Mouse (Mus musculus): ENCODE measurements around the gene Arhgap21. TPM values are rescaled to one million over a fixed set of nuclear protein-coding genes. Genes with fewer than 3 reads are reported as not detected.

Gene Arhgap21
- polyA plus RNA-seq, 1 experiment from 2014 or later = 69.4 TPM

DNA sequence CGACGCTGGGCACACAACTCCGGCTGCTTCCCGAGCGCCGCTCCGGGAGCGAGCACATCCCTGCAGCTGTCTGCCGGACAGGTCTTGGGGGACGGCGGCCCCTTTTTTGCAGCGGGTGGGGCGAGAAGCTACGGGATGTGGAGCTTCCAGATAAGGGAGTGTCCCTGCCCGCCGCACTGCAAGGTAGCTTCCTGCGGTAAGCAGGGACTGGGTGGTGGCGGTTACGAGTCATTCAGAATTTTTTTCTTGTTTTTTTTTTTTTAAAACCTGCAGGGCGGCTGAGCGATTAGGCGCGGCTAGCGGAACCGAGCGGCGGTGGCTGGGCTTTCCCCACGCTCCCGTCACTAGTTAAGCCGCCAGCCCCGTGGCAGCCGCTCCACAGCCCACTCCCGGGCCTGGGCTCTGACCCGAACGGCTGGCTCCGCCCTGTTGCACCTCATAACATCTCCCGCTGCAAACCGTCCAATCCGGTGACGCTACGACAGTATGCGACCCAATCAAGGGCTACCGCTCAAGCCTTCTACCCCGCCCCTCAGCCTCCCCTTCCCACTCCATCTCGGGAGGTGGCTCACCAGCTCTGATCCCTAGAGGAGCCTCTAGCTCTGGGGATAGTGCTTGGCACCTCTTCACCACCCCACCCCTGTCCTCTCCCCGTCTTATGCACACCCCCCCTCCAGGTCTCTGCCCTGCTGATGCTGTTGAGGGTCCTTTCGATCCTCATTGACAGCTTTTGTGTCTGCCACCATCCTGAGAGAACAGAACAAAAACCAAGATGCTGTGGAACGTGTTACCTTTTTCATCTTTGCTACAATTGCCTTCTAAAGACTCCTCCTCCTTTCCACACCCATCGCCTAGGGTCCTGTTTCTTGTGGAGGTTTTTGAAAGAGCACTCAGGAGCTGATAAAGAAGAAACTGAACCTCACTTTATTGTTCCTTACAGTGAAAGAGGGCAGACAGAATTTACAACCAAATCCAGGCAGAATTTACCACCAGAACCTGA is 820 bp upstream of the Arhgap21 start:
- peak; percentile 94 for DNase-seq (ENCODE audit: low spot score)
- Histone ChIP-seq H3K9me3 (ENCODE audit: control insufficient read depth, low read length) (no peaks in the 10 kb centered on the region), H3K4me1 (replicated peaks; ENCODE audit: control insufficient read depth, insufficient read depth, low read length) (no peaks in the 10 kb centered on the region), H3K4me3 (ENCODE audit: low read depth, low read length) (peak overlapping the region; percentile 91), H3K27me3 (ENCODE audit: control insufficient read depth, insufficient read depth, low read length) (no peaks in the 10 kb centered on the region), H3K4me2 (replicated peaks; ENCODE audit: low read depth, low read length) (peak overlapping the region; percentile 61), H3K9ac (ENCODE audit: low read depth, low read length) (peak overlapping the region; percentile 100), H3K36me3 (ENCODE audit: control insufficient read depth, insufficient read depth, low read length) (no peaks in the 10 kb centered on the region), H3K27ac (ENCODE audit: low read depth, low read length) (peak overlapping the region; percentile 99)
- ATAC-seq (ENCODE audit: low FRiP score) = peak; percentile 96
- under 1% methylated on average over 48 of the region's 49 CpGs for WGBS

DNA sequence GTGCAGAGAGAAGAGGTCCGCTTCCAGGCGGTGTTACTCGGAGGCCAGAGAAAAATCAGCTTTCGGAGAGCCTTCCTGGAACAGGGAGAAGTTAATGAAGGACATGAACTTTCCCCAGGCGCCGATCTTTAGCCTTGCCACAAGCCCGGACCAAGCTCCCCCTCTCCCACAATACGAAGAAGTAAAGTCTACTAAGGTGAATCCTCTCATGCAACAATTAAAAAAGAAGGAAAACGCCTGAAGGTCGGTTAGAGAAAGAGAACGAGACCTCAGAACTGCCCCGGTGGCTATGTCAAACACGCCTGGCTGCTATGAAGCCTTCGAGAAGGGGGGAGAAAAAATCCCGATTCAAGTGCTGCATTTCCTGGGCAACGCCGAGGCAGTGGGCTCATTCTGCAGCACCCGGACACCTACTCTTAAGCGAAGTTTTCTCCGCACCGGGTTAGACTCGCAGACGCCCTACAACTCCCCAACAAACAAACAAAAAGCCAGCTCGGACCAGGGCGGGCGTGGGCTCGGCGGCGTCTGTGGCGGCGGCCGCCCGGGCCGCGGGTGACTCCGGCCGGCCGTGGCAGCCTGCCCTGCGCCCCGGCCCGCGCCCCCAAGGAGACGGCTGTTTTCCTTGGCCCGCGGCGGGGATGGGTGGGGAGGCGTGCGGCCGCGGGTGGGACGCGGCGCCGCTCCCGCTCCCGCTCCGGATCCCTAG is 882 bp downstream of the Arhgap21 start:
- H3K4me1 ChIP-seq (replicated peaks; ENCODE audit: control insufficient read depth, insufficient read depth, low read length) = no peaks in the 10 kb centered on the region
- peak; percentile 65 for DNase-seq (ENCODE audit: low spot score)

DNA sequence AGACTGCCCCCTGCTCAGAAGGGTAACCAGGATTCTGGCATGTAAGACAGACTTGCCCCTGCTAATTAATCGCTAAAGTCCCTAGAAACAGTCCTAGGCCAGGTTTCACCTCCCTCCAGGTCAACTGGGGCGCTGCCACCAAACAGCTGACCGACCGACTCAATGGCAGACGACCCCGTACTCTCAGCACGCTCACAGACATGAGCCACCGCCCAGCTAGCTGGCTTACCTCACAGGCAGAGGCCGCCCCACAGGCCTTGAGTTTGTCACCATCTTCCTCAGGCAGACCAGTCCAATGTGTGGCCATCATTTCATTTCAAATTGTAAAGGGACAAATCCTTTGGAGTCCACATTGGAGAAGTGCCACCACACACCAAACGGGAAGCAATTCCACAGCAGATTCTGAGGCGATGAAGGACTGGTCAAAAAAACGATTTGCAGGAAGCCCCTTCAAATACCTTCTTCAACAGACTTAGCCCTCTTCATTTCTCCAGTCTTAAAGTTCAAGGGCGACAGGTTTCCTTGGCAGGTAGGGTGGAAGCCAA is 1.5 kb downstream of the Arhgap21 start:
- Histone ChIP-seq H3K4me3 (ENCODE audit: low read depth, low read length) (peak overlapping the region; percentile 91), H3K27ac (ENCODE audit: low read depth, low read length) (peak overlapping the region; percentile 99), H3K36me3 (ENCODE audit: control insufficient read depth, insufficient read depth, low read length) (no peaks in the 10 kb centered on the region), H3K4me2 (replicated peaks; ENCODE audit: low read depth, low read length) (peak overlapping the region; percentile 89), H3K27me3 (ENCODE audit: control insufficient read depth, insufficient read depth, low read length) (no peaks in the 10 kb centered on the region), H3K9me3 (ENCODE audit: control insufficient read depth, low read length) (no peaks in the 10 kb centered on the region), H3K4me1 (replicated peaks; ENCODE audit: control insufficient read depth, insufficient read depth, low read length) (peaks cover 5% of the 10 kb centered on the region), H3K9ac (ENCODE audit: low read depth, low read length) (peak overlapping the region; percentile 100)
- ATAC-seq (ENCODE audit: low FRiP score) = no peak
- DNase-seq (ENCODE audit: low spot score) = peak; percentile 63
- 0% methylated on average over 13 of the region's 13 CpGs for WGBS

More for the DNA sequence above, 882 bp downstream of the Arhgap21 start:
- peak overlapping the region; percentile 89 for H3K4me2 ChIP-seq (replicated peaks; ENCODE audit: low read depth, low read length)
- peak overlapping the region; percentile 91 for H3K4me3 ChIP-seq (ENCODE audit: low read depth, low read length)
- WGBS = under 1% methylated on average over 54 of the region's 57 CpGs
- H3K9ac ChIP-seq (ENCODE audit: low read depth, low read length) = peak overlapping the region; percentile 100
- no peaks in the 10 kb centered on the region for H3K9me3 ChIP-seq (ENCODE audit: control insufficient read depth, low read length)
- no peaks in the 10 kb centered on the region for H3K36me3 ChIP-seq (ENCODE audit: control insufficient read depth, insufficient read depth, low read length)
- ATAC-seq (ENCODE audit: low FRiP score) = no peak
- peak overlapping the region; percentile 99 for H3K27ac ChIP-seq (ENCODE audit: low read depth, low read length)
- H3K27me3 ChIP-seq (ENCODE audit: control insufficient read depth, insufficient read depth, low read length) = no peaks in the 10 kb centered on the region

DNA sequence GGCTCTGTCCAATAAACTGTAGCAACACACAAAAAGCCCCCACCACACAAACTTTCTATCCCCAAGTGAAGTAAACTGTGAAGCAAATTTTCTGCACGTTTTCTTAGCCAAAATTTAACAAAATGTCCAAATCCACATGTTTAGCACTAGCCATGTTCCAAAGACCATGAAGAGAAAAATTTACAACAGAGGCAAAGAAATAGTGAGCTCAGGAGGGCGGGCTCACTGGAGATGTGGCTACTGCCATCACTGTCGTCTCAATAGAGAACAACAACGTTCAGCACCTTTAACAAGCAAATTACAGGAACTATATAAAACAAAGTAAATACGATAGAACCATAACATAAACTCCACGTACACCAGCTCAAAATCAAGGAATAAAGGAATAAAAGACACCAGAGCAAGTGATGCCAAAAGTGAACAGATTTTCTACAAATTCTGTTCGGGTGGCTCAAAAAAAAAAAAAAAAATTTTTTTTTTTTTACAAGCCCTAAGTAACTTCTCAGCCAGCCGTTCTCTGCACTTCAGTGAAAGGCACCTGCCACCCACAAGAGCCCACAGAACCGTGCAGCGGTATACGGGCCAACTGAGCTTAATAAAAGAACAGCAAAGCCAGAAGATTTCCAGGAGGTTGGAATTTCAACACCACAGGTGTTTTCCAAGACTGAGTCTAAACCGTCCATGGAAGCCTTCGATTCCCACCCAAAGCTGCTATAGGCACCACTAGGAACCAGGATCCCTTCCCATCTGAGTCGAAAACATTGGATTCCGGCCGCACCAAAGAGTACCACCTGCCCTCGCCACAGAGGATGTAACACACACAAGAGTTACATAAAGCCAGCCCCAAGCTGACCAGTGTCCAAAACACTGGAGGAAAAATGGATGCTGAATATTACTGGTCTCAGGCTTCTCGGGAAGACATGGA is 2.2 kb downstream of the Arhgap21 start:
- ATAC-seq (ENCODE audit: low FRiP score) (no peak), DNase-seq (ENCODE audit: low spot score) (no peak)
- 36% methylated on average over 18 of the region's 18 CpGs for WGBS
- peak overlapping the region; percentile 100 for H3K9ac ChIP-seq (ENCODE audit: low read depth, low read length)
- no peaks in the 10 kb centered on the region for H3K9me3 ChIP-seq (ENCODE audit: control insufficient read depth, low read length)
- H3K27ac ChIP-seq (ENCODE audit: low read depth, low read length) = peak overlapping the region; percentile 99
- H3K4me2 ChIP-seq (replicated peaks; ENCODE audit: low read depth, low read length) = peak overlapping the region; percentile 89
- peak overlapping the region; percentile 91 for H3K4me3 ChIP-seq (ENCODE audit: low read depth, low read length)
- peaks cover 9% of the 10 kb centered on the region for H3K4me1 ChIP-seq (replicated peaks; ENCODE audit: control insufficient read depth, insufficient read depth, low read length)
- H3K36me3 ChIP-seq (ENCODE audit: control insufficient read depth, insufficient read depth, low read length) = no peaks in the 10 kb centered on the region
- no peaks in the 10 kb centered on the region for H3K27me3 ChIP-seq (ENCODE audit: control insufficient read depth, insufficient read depth, low read length)

DNA sequence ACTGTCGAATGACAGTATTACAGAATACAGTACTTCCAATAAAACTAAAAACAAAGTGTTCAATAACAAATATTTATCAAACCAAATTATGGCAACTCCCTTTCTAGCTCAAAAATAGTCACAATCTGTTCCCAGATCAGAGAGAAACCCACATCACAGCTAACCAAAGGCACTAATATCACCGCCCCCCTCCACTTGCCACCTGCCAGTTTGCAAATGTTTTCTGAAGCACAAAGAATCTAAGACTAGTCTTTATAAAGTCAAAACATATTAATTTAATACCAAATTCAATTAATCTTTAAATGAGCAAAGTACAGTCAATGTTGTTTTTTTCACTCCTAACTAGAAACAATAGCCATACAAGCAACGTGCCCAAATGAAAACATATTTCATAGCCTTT is 3.3 kb downstream of the Arhgap21 start:
- DNase-seq (ENCODE audit: low spot score) (no peak), ATAC-seq (ENCODE audit: low FRiP score) (no peak)
- WGBS = 69% methylated on average over 3 of the region's 3 CpGs

DNA sequence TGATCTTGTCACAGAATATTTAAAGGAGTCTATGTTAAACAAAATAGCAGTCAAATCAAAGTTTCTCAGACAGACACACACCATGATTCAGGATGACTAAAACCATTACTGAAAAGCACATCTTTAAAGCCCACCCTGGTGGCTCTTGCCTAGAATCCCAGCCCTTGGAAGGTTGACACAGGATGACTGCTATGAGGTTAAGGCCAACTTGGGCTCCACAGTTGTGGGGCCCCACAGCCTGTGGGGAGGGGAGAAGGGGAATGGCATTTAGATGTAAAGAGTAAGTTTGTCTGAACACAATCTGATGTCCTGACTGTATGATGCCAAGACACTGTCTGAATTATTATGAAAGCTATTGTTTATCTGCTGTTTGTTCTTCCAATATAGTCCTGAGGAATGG is 4.2 kb downstream of the Arhgap21 start:
- H3K4me2 ChIP-seq (replicated peaks; ENCODE audit: low read depth, low read length) = peak overlapping the region; percentile 36
- H3K9ac ChIP-seq (ENCODE audit: low read depth, low read length) = no peak overlapping the region
- H3K27me3 ChIP-seq (ENCODE audit: control insufficient read depth, insufficient read depth, low read length) = no peaks in the 10 kb centered on the region
- H3K27ac ChIP-seq (ENCODE audit: low read depth, low read length) = no peak overlapping the region
- H3K4me3 ChIP-seq (ENCODE audit: low read depth, low read length) = no peak overlapping the region
- ATAC-seq (ENCODE audit: low FRiP score) (no peak), DNase-seq (ENCODE audit: low spot score) (no peak)
- H3K9me3 ChIP-seq (ENCODE audit: control insufficient read depth, low read length) = no peaks in the 10 kb centered on the region
- no peaks in the 10 kb centered on the region for H3K36me3 ChIP-seq (ENCODE audit: control insufficient read depth, insufficient read depth, low read length)
- peaks cover 9% of the 10 kb centered on the region for H3K4me1 ChIP-seq (replicated peaks; ENCODE audit: control insufficient read depth, insufficient read depth, low read length)

More for the DNA sequence above, 3.3 kb downstream of the Arhgap21 start:
- Histone ChIP-seq H3K27me3 (ENCODE audit: control insufficient read depth, insufficient read depth, low read length) (no peaks in the 10 kb centered on the region), H3K4me2 (replicated peaks; ENCODE audit: low read depth, low read length) (peak overlapping the region; percentile 89), H3K36me3 (ENCODE audit: control insufficient read depth, insufficient read depth, low read length) (no peaks in the 10 kb centered on the region), H3K9me3 (ENCODE audit: control insufficient read depth, low read length) (no peaks in the 10 kb centered on the region), H3K27ac (ENCODE audit: low read depth, low read length) (no peak overlapping the region), H3K9ac (ENCODE audit: low read depth, low read length) (no peak overlapping the region), H3K4me3 (ENCODE audit: low read depth, low read length) (peak overlapping the region; percentile 91), H3K4me1 (replicated peaks; ENCODE audit: control insufficient read depth, insufficient read depth, low read length) (peaks cover 9% of the 10 kb centered on the region)

DNA sequence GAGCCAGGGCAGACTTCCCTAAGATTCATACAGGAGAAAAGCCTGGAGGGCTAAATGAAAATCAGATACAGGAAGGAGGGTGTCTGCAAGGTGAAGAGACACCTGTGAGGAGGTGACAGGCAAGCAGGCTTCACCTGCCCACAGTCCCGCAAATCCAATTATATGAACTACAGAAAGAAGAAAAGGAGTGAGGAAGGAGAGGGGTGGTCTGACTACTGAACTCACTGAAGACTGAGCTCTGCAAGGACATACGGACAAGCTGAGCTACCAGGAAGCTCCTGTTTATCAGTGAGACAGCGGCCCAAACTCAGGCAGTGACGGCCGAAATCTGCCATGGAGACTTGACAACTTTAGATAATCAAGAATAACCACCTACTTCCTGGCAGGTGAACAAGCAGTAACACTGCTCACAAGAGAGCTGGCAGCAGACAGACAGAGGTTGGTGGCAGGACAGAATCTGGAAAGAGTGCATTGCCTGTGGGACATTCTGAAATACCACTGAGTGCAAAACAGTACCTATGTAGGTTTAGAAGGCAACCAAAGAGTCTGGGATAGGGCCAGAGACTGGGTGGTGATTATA is 5.4 kb downstream of the Arhgap21 start:
- peaks cover 9% of the 10 kb centered on the region for H3K4me1 ChIP-seq (replicated peaks; ENCODE audit: control insufficient read depth, insufficient read depth, low read length)
- ATAC-seq (ENCODE audit: low FRiP score) (no peak), DNase-seq (ENCODE audit: low spot score) (no peak)
- H3K4me2 ChIP-seq (replicated peaks; ENCODE audit: low read depth, low read length) = no peak overlapping the region
- H3K9me3 ChIP-seq (ENCODE audit: control insufficient read depth, low read length) = no peaks in the 10 kb centered on the region
- no peaks in the 10 kb centered on the region for H3K27me3 ChIP-seq (ENCODE audit: control insufficient read depth, insufficient read depth, low read length)
- H3K36me3 ChIP-seq (ENCODE audit: control insufficient read depth, insufficient read depth, low read length) = no peaks in the 10 kb centered on the region
- no peak overlapping the region for H3K27ac ChIP-seq (ENCODE audit: low read depth, low read length)
- H3K9ac ChIP-seq (ENCODE audit: low read depth, low read length) = no peak overlapping the region
- H3K4me3 ChIP-seq (ENCODE audit: low read depth, low read length) = no peak overlapping the region
- 79% methylated on average over 5 of the region's 5 CpGs for WGBS

DNA sequence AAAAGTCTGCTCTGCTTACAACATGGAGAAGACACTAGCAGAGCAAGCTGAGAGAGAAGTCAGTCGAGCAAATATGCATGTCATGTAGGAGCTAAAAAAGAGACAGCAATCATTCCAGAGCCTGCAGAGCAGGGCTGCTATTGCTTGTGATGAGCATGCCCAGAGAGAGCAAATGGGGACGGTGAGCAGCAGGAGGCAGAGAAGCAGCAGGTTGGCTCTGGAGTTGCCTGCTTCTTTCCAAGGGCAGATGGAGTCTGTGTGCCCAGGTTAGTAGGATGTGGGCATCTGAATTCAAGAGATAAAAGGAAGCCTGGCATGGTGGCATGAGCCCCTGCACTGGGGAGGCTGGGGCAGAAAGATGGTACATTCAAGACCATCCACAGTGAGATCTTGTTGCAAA is 6.4 kb downstream of the Arhgap21 start:
- Histone ChIP-seq H3K4me1 (replicated peaks; ENCODE audit: control insufficient read depth, insufficient read depth, low read length) (peaks cover 9% of the 10 kb centered on the region), H3K4me2 (replicated peaks; ENCODE audit: low read depth, low read length) (no peak overlapping the region), H3K27ac (ENCODE audit: low read depth, low read length) (no peak overlapping the region), H3K36me3 (ENCODE audit: control insufficient read depth, insufficient read depth, low read length) (no peaks in the 10 kb centered on the region), H3K9ac (ENCODE audit: low read depth, low read length) (no peak overlapping the region), H3K27me3 (ENCODE audit: control insufficient read depth, insufficient read depth, low read length) (no peaks in the 10 kb centered on the region), H3K9me3 (ENCODE audit: control insufficient read depth, low read length) (no peaks in the 10 kb centered on the region), H3K4me3 (ENCODE audit: low read depth, low read length) (no peak overlapping the region)
- 38% methylated on average over 2 of the region's 2 CpGs for WGBS
- no peak for DNase-seq (ENCODE audit: low spot score)
- ATAC-seq (ENCODE audit: low FRiP score) = no peak
